In genomic region chr14:115467960-115468359, GRCm38 (mm10) we compare ENCODE assay signal across 11 mouse cellular contexts.
DNase-seq lines count a peak whose midpoint lies in the region; ATAC-seq and TF ChIP-seq lines count a peak whose summit lies in the region.
"Had no signal": no experiment of that assay in that cellular context is flagged by ENCODE, and none has a peak within 500 bp of the region (broad histone marks: within the 10 kb centered on the region; RNA-seq: fewer than 3 reads in every experiment).

No protein-coding gene starts in this region.

- no peak overlapping the region for H3K4me3 ChIP-seq in CH12.LX (replicated peaks in 1 of 3; ENCODE audit: low read depth in 2 of 3, low read length in 2 of 3, poor library complexity in 1 of 3)
- no peak overlapping the region for H3K4me3 ChIP-seq in hindbrain, embryonic 14.5 days (replicated peaks; ENCODE audit: low read length)
- H3K4me3 ChIP-seq: limb, embryonic 12.5 days; megakaryocyte, embryonic 14.5 days had no signal

- no peak for TF ChIP-seq POLR2A in CH12.LX (IDR thresholded peaks at IDR 0.05; ENCODE audit: low read depth, low read length)

- dilution Hi-C loops in CH12.LX (cut with MboI; ENCODE audit: extremely low pct_ligation_motif_present, extremely low pct_unique_long_range_greater_than_20kb, low sequenced_read_pairs) = no loop called here

- 48% methylated on average over 5 of the region's 5 CpGs for WGBS in hindbrain, embryonic 14.5 days

- no peaks in the 10 kb centered on the region for H3K27me3 ChIP-seq in CH12.LX (replicated peaks)
- H3K27me3 ChIP-seq in hindbrain, embryonic 14.5 days (ENCODE audit: control insufficient read depth, insufficient read depth, low read length) = no peaks in the 10 kb centered on the region
- H3K27me3 ChIP-seq: limb, embryonic 12.5 days; megakaryocyte, embryonic 14.5 days had no signal

- peak; percentile 7 for DNase-seq in layer of hippocampus, adult 11-12 months (ENCODE audit: low spot score)
- no peak for DNase-seq in layer of hippocampus, postnatal 25 days (ENCODE audit: extremely low spot score in 1 of 2, low spot score in 1 of 2)
- peak; percentile 5 for DNase-seq in 416B (ENCODE audit: low read depth)
- peak; percentile 29 for DNase-seq in CH12.LX (ENCODE audit: extremely low read depth)
- peak; percentile 50 for DNase-seq in hindbrain, embryonic 14.5 days (ENCODE audit: low spot score)
- DNase-seq: cerebellum, adult 2 months; right cerebral cortex, adult 18-20 months had no signal

- TF ChIP-seq CTCF in CH12.LX (conservative IDR thresholded peaks at IDR 0.05 in 1 of 2, IDR thresholded peaks at IDR 0.05 in 1 of 2; ENCODE audit: low read depth in 2 of 2, low read length in 2 of 2) = peak in 1 of 2 experiments; percentile 28; a peak in 2 of 4 replicates

- H3K4me1 ChIP-seq in CH12.LX (ENCODE audit: control insufficient read depth in 1 of 2, insufficient read depth in 2 of 2) = no peaks in the 10 kb centered on the region
- H3K4me1 ChIP-seq in hindbrain, embryonic 14.5 days (replicated peaks; ENCODE audit: control insufficient read depth, insufficient read depth, low read length) = no peaks in the 10 kb centered on the region
- H3K4me1 ChIP-seq: megakaryocyte, embryonic 14.5 days had no signal

- TF ChIP-seq RAD21 in CH12.LX (IDR thresholded peaks at IDR 0.05; ENCODE audit: low read depth, low read length) = no peak

- in situ Hi-C loops in CH12.LX (cut with MboI; ENCODE audit: low pct_ligation_motif_present, low pct_unique_long_range_greater_than_20kb, low sequenced_read_pairs) = no loop called here

- no peak overlapping the region for H3K27ac ChIP-seq in CH12.LX (ENCODE audit: insufficient read depth, low read depth)
- H3K27ac ChIP-seq in hindbrain, embryonic 14.5 days = no peak overlapping the region
- H3K27ac ChIP-seq: limb, embryonic 12.5 days had no signal

- no peaks in the 10 kb centered on the region for H3K79me2 ChIP-seq in CH12.LX (replicated peaks; ENCODE audit: control insufficient read depth, extremely low read depth, insufficient read depth, poor library complexity, severe bottlenecking)

- H3K9ac ChIP-seq in CH12.LX (ENCODE audit: insufficient read depth, low read depth) = no peak overlapping the region
- H3K9ac ChIP-seq in hindbrain, embryonic 14.5 days = no peak overlapping the region
- H3K9ac ChIP-seq: limb, embryonic 12.5 days had no signal

- peaks cover 7% of the 10 kb centered on the region for H3K9me3 ChIP-seq in CH12.LX (replicated peaks; ENCODE audit: low read length)
- H3K9me3 ChIP-seq in hindbrain, embryonic 14.5 days (ENCODE audit: control insufficient read depth, low read length) = no peaks in the 10 kb centered on the region
- H3K9me3 ChIP-seq: limb, embryonic 12.5 days had no signal

- no peaks in the 10 kb centered on the region for H3K36me3 ChIP-seq in CH12.LX (replicated peaks in 1 of 2; ENCODE audit: control insufficient read depth in 1 of 2, insufficient read depth in 1 of 2, low read length in 1 of 2)
- H3K36me3 ChIP-seq in hindbrain, embryonic 14.5 days (replicated peaks; ENCODE audit: control insufficient read depth, insufficient read depth) = no peaks in the 10 kb centered on the region
- H3K36me3 ChIP-seq: limb, embryonic 12.5 days had no signal

- no peak for TF ChIP-seq EP300 in CH12.LX (IDR thresholded peaks at IDR 0.05; ENCODE audit: low read length)

- ATAC-seq in hindbrain, embryonic 14.5 days (ENCODE audit: low FRiP score) = no peak
- no peak for ATAC-seq in megakaryocyte, adult 5-6 weeks (ENCODE audit: poor library complexity, severe bottlenecking)
- no peak for ATAC-seq in erythroblast, adult 5-6 weeks (replicated peaks; ENCODE audit: low FRiP score, poor library complexity, severe bottlenecking)

- H3K4me2 ChIP-seq in CH12.LX (ENCODE audit: insufficient read depth, low read depth, poor library complexity, severe bottlenecking) = no peak overlapping the region
- no peak overlapping the region for H3K4me2 ChIP-seq in hindbrain, embryonic 14.5 days (replicated peaks)
- H3K4me2 ChIP-seq: limb, embryonic 12.5 days had no signal

TF ChIP-seq in CH12.LX, 34 proteins besides CTCF, POLR2A, EP300 and RAD21:
- TF ChIP-seq ZNF384 (IDR thresholded peaks at IDR 0.05; ENCODE audit: low read depth, low read length) (peak; percentile 37; the same call in 1 of the 2 replicates), MXI1 (IDR thresholded peaks at IDR 0.05; ENCODE audit: low read depth, low read length) (no peak)

Comparison
In these comparisons a context has a peak if more than half of its experiments do, and no peak if none do; other contexts are left out.
1. DNase-seq: peak in layer of hippocampus, adult 11-12 months (single experiment), 416B (single experiment), CH12.LX (single experiment) and hindbrain, embryonic 14.5 days (single experiment); none in layer of hippocampus, postnatal 25 days (0 of 2).